Mouse (Mus musculus): Measurements from ENCODE around the gene Fam173b.

Gene Fam173b

DNA sequence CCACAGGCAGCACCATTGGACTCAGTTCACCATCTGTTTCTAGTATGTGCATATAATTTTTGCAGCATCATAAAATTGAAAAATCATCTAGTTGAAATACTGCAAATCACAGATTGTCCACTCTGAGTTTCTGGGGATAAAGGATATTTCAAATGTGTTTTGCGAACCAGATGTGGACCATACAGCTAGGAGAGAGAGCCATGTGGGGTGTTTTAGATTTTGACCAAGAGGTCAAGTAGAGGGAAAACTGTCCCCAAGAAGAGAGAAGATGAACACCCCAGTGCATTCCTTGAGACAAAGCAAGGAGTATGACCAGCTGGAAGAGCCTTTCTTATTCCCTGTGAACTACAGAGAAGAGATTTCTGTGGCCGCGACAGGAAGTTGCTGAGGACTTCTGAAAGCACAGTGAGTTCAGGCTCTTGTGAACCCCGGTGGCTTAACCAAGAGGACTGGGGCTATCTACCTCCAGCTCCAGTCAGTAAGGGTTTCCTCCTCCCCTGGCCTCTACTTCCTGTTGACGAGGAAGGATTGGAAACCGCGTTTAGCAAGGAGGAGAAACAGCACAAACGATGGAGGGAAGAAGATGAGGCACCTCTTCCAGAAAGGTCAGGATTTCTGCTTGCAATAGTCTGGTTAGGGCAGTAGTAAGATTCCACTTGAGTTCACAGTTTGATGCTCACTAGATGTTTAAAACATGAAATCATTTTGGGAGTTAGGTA, 46.4 kb downstream of the Fam173b start:
- DNase-seq: no peak

DNA sequence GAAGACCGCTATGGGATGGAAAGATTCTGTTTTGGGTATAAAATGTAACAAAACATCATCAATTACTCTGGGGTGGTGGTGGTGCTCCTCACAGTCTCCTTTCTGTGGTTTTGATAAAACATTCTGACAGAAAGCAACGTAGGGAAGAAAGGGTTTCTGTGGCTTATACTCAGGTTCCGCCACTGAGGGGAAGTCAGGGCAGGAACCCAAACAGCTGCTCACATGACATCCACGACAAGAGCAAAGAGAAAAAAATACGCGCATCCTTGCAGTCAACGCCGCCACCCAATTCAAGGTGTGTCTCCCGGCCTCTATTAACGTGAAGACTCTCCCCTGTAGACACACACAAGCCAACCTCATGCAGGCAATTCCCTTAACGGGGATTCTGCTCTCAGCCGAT, 48.0 kb downstream of the Fam173b start:
- no peak for DNase-seq

DNA sequence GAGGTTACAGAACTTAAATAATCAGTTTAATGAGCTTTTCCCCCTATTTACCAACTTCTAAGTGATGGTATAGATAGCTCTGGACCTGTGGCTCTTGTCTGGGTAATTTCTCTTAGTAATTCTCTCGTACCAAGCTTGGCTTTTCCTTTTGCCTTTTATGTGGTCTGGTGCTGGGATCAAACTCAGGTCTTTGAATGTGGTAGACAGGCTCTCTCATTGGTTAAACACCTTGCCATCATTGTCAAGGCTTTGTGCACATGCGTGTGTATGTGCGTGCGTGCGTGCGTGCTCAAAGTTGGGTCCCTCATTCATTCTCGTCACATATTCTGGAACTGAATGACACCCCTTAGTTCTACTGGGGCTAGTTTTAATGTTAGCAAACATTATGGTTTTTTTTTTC, 49.2 kb downstream of the Fam173b start:
- DNase-seq: no peak

DNA sequence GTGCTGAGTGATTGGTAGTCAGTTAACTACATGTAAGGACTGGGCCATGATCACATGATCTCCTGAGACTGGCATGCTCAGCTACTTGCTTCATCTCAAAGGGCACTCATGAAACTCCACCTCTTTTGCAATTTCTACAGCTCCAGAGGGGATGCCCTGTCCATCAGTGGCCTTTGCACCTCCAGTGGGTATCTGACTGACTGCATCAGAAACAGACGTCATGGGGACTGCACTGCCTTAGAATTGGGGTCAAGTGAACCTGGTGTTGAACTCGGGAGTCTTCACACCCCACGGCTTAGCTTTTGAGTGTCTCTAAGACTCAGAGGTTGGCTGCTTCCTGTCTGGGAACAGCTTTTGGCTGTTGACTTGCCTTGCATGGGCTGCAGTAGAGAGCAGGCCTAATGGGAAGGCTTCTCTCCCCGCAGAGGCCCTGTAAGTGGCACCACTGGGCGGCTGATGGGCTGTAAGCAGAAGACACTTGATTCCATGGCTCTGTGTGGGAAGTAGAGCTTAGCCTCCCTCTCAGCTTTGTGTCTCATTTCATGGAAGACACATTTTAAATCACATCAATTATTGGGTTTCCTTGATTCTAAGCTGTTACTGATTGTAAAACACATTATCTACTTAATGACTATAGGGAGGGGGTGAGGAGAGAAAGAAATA, 58.6 kb downstream of the Fam173b start:
- no peak for DNase-seq

DNA sequence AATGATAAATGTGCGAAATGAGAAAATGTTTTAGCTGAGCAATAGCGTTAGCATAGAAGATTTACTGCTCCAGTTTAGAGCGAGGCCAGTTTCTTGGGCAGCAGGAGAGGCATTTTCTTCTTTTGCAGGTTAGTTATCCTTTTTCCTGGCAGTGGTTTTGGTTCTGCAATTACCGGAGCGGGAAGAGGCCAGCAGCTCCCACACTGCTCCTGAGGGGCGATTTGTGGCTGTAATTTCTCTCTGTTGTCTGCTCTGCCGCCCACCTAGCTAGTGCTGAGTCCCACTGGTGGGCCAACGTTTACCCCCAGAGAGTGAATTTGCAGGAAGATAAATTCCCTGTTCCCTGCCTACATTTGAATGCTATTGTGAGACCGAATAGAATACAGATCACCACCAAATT, 59.2 kb downstream of the Fam173b start:
- no peak for DNase-seq

DNA sequence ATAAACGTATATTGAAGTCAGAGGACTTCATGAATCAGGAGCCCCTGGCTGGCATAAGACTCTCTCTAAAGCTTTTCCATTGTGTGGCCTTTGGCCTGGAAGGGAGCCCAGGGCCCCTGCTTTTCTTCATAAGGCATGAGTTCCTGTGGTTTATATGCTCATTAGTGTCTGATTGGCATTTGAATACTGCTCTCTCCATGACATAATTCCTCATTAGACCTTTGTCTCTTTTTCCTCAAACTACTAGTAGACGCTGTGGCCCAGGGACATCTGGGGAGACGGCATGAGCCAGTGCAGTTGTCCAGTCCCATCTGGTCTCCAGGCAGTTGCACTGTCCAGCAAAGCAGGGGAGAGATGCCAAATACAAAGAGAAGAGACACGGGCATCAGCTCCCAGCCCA, 60.1 kb downstream of the Fam173b start:
- no peak for DNase-seq

DNA sequence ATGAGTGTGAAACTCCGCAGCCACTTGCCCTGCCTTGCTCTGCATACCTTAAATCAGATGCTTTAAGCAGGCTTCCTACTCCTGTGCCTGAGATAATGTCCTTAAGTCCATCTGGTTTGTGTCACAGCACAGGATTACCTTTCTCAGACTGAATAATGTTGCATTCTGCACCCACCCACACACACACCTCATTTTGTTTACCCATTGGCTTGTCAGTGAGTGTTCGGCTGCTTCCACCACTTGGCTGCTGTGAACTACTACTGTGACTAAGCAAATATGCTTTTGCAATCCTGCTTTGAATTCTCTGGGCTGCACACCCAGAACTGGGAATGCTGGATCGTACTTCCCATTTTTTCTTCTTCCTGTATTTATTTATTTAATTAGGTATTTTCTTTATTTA, 61.4 kb downstream of the Fam173b start:
- no peak for DNase-seq

Measured in thymus, postnatal 36 days (tissue).